Mouse (Mus musculus): ENCODE data around the gene Helz.

GRCm38 (mm10) chr11:107527632-107528031 lies 20.1 kb upstream of the Helz start:
- no peak for TF ChIP-seq CTCF (IDR thresholded peaks at IDR 0.05; ENCODE audit: low read depth, low read length)
- no peak for TF ChIP-seq POLR2A (IDR thresholded peaks at IDR 0.05; ENCODE audit: insufficient read depth, low read length)
- no peak for TF ChIP-seq EP300 (IDR thresholded peaks at IDR 0.05; ENCODE audit: insufficient read depth, low read depth, low read length)

Measured in ES-Bruce4 (cell line).